Mouse (Mus musculus): Measurements from ENCODE around the gene Sec14l2.

Sec14l2 gene

DNA sequence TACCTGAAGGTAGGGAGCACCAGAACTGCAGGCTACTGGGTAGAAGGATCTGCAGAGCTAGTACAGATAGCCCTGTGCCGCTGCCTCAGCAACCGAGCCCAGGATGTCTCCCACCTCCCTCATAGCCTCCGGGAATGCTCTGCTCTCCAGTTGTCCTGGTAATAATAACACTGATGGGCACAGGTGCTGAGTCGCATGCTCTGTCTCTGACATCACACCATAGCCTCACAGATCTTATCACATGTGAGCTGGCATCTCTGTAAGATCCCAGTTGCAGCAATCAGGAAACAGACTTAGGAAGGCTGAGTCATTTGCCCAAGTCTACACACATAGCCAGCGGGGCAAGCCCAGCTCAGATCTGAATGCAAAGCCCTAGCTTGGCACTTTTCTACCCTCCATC lies 21.4 kb downstream of the Sec14l2 start:
- no peak for DNase-seq (ENCODE audit: low read depth in 1 of 2, low spot score in 2 of 2)

DNA sequence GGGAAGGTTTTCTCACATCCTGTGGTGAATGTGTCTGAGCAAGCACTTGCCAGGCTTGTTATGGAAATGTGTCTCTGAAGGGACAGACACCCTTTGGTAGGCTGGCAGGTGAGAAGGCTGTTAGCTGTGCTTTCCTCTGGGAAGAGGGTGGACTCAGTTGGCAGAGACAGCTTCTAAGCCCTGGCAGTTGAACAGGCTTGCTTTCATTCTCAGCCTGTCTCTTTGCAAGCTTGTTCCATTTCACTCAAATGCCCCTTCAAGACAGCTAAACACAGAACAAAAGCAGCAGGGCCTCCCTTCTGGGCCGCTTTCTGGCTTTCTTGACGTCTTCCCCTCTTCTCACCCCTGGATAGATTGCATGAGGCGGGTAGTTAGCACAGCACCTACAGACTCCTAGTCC lies 23.8 kb downstream of the Sec14l2 start:
- DNase-seq (ENCODE audit: low read depth in 1 of 2, low spot score in 2 of 2): no peak

DNA sequence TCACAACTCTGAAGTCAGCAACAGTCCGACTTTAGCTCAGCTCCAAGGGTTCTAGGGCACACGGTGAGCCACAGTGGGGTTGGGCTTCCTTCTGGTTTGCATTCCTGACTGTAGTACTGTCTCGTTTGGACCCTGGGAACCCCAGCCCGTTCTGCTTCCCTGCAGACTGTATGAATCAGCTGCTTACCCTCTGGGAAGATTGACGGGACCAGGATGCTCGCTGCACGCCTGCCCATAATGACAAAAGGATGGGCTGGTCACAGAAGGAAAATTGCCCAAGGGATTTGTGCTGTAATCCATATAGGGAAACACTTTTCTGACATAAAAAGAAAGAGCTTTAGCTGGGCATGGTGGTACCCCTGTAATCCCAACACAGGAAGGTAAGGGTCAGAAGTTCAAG lies 24.4 kb downstream of the Sec14l2 start:
- DNase-seq (ENCODE audit: low read depth in 1 of 2, low spot score in 2 of 2): no peak

DNA sequence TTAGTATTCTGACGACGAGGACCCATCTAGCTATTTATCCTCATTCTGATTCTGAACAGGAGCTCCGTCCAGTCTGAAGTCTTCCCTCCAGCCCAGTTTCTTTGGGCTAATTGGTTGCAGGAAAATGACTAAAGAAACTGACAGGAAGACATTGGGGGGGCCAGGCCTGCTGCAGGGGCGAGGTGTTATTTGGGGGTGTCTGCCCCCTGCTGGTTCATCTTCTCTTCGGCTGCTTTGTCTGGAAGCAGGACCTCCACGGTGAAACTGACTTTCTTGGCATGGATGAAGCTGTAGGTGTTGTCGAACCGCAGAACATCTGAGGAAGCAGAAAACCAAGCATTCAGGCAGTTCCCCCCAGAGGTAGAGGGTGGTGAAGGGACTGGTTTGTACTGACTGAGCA lies 25.1 kb downstream of the Sec14l2 start:
- DNase-seq (ENCODE audit: low read depth in 1 of 2, low spot score in 2 of 2): no peak

DNA sequence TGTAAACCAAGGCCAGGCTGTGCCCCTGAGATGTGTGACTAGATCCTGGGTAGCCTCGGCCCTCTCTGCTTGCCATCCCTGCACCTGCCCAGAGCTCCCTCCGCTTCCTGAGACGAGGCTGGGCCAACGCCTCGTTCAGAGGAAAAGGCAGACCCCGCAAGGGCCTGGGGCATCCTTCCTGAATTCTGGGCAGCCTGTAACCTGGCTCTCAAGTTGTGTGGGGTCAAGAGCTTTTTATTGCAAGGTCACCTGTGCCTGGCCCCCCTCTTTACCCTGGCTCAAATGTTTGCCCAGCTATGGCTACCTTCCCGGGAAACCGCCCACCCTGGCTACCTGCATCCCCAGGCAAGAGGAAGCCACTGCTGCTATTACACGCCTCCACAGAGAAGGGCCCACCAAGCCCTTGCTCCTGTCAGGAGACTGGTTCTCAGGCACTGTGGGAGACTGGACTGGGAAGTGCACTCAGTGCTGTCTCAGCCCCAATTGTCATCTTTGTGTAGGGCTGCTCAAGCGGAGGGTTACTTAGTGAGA lies 26.1 kb downstream of the Sec14l2 start:
- no peak for DNase-seq (ENCODE audit: low read depth in 1 of 2, low spot score in 2 of 2)

DNA sequence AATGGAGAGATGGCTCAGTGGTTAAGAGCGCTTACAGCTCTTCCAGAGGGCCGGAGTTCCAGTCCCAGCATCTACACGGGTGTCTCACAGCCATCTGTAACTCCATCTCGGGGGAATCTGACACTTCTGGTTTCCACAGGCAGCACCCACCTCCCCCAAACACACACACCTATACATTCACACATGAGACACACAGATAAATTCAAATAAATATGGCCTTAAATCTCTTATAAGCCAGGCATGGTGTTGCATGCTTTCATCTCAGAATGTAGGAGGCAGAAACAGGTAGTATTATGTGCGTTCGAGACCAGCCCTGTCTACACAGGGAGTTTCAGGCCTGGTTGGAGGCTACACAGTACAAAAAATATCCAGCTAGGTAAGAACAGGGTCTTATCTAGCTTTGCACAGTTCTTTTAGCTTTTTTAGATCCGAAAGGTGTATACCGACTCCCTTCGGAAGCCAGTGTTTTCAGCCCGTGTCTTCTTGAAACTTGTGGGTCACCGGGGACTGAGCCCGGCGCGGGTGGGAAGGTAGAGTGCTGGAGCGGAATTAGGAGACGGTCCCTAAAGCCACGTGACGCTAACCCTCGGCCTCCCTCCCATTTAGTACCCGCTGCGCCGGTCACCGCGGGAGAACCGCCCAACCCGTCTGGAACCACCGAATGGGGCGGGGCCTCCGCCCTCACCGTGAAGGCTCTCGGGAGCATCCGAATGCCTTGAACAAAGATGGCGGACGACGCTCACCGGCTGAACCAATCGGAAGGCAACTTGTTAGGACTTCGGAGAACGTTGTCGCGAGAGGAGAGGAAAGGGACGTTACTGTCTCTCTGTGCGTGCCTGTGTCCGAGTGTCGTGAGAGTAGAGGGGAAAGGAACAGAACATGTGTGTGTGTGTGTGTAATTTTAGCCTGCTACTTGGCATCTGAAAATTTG lies 26.9 kb downstream of the Sec14l2 start:
- DNase-seq (ENCODE audit: low read depth in 1 of 2, low spot score in 2 of 2): peak; percentile 87 to 88

DNA sequence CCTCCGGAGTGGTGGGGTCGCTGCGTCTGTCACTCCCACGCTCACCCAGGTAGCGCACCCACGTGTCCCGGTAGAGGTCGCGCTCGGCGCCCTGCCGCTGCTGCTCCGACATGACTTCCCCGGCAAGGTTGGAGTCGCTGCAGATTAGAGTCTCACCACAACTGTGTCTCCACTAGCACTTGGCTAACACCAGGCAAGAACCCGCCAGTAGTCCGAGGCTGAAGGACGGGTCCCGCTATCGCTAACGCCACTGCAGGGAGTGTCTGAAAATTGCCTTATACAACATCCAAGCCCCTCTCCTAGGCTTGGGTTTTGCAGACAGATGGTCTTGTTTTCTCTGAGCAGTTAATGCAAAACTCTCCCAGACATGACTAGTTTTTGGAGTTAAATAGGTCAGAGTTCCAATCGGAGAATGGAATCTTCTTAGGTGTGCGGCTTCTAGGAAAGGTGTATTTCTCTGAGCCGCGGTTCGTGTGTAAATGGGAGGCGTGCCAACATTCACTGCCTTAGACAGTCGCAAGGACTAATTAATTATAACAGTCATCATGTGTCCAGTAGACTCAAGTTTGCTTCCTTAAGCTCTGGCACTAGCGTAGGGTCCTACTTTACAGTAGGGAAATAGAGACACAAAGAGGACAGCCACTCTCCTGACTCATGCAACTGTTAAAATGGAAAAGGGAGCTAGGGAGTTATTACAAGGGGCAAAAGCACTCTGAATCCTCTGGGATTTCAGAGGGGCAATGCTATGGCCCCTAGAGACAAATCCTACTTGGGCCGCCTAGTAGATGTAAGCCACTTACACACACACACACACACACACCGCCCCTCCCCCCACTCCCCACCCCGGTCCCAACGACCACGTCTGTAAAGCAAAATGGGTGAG lies 27.8 kb downstream of the Sec14l2 start, which contains the start of gene Mtfp1:
Mtfp1 (minus strand) TSS at position 275 of the 883 bp plus-strand sequence.
- no peak for DNase-seq (ENCODE audit: low read depth in 1 of 2, low spot score in 2 of 2)

DNA sequence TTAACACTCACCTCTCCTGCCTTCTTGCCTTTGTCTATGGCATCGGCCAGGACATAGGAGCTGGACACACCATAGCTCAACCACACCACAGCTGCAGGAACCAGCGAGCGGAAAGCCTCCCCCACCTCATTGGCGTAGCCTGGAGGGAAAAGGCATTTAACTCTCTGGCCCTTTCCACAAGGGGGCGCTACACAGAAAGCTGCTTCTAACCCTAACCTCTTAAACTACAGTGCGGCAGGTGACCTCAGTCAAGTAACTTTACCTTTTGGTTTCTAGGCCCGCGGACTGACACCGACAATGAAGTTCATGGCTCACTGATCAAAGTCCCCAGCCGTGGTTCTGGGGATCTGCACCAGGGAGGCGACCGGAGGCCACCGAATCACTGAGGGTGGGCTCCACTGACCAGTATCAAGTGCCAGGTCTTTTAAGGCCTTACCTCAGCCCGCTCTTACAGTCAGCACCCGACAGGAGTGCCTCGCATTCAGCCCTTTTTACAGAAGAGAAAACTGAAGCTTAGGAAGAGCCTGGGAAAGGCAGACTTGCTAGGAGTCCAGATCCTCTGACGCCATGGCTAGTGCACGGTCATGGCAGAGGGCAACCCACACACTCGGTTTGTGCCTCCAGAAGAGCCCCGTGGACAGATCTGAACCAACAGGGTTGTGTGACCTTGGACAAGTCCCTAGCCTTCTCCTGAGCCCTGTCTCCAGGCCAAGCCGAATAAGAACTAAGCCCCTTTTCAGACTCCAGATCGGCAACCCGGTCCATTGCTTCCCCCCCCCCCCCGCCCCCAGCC lies 28.6 kb downstream of the Sec14l2 start:
- peak in 1 of 2 experiments; percentile 45 for DNase-seq (ENCODE audit: low read depth in 1 of 2, low spot score in 2 of 2)

DNA sequence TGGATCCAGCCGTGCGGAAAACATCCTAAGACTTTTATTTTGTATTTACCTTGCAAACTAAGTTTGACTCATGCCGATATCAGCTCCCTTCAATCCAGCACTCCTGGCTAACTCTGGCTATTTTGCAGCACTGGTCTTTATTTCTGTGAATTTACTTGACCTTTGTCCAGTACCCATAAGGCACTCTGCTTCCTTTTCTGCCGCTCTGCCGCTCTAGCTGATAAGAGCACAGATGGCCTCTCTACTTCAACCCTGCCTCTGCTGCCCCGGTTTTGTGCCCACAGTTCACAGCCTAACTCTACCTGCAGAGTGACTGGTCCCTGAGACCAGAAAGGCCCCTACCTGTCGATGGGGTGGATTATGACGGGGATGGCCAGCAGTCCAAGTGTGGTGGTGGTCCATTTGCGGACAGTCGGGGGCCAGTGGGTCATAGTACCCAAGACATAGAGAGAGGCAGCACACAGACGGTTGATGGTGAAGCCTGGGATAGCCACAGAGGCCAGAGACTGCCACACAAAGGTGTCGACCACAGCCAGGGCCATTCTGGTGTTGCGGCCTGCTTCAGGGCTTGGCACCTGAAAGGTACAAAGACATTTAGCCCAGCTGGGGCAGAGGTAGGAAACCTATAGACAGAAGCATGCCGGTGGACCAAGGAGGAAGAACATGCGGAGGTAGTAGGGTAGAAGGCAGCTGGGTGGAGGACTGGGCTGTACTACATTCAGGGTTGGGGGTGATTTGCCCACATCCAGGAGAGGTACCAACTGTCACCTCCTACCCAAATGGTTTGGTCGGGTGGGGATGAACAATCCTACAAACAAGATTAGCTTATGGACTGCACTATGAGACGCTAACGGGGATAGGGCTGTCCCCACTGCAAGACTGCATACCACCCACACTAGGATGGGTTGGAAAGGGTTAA lies 29.5 kb downstream of the Sec14l2 start:
- no peak for DNase-seq (ENCODE audit: low read depth in 1 of 2, low spot score in 2 of 2)

DNA sequence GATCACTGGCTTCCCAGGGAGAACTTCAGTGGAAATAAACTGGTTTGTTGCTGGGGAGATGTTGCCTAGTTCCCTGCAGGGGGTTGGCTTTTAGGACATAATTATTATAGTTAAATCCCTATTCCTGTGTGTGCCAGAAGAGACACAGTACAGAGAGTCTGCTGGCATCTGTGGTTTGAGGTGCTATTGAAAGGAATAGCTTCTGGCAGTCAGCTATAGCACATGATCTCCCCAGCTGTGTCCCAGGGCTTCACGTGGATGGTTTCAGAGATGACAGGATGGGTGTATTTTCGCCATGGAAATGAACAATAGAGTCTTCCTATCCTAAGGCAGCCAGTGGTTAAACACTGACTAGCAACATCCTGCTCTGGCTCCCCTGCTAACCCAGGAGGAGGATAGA lies 35.9 kb downstream of the Sec14l2 start:
- DNase-seq (ENCODE audit: low read depth in 1 of 2, low spot score in 2 of 2): no peak

DNA sequence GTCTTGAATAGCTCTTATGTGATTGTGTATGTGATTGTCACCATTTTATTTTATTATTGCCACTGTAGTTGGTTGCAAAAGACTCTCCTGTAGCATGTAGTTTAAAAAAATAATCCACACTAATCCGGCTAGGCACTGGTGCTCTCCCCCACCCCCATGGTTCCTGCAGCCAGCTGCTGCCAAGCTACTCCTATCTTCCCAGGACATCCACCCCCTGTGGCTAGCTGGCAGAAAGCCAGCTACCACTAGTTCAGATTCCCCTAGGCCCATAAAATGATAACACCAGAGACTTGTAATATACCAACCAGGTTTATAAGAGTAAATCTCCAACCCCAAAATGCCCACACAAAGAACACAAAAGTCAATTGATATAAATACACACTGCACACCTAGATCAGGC lies 37.0 kb downstream of the Sec14l2 start:
- DNase-seq (ENCODE audit: low read depth in 1 of 2, low spot score in 2 of 2): no peak

DNA sequence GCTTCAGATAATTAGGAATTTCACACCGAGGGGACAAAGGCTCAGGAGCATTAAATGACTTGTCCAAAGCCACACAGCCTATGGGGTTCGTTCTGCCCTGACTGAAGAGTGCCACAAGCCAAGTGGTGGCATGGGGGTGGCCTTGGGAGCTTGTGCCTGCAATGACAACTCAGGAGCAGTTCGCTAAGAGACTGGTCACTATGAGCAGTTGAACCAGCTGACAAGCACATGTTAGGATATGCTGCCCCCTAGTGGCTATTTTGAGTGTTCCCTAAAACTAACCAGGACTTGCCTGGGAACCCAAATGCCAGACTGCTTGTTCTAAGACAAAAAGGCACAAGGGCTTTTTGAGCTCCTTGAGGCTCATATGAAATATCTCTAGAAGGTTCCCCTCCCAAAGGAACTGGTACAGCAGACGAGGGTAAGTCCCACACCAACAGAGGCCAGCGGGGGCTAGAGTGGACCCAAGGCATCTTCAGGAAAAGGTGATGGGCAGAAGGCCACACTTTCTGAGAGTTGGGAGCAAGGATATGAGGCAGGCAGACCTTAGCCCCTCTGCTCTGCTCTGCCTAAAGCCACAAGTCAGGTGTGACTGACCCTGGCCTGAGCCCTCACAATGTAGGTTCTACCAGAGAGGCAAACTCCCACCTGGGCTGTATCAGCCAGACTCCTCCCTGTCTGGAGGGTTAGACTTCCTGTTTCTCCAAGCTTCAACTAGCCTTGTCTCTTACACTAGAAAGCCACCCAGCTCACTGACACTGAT lies 39.7 kb downstream of the Sec14l2 start:
- DNase-seq (ENCODE audit: low read depth in 1 of 2, low spot score in 2 of 2): no peak

DNA sequence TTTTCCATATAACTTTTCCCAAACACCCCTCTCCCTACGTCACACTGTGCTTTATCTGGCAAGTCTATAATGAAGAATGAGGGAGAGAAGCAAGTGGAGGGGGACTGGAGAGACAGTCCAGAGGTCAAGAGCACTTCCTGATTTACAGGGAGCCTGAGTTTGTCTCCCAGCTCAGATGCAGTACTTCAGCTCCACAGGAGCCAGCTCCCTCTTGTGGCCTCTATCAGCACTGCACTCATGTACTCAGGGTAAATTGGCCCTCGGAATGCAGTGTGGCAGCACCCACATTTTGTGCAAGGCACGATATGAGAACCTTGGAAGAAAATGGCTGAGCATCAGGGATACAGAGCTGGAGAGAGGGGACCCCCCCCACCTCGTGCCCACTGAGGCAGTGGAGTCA lies 43.0 kb downstream of the Sec14l2 start:
- peak in 1 of 2 experiments; percentile 23 for DNase-seq (ENCODE audit: low read depth in 1 of 2, low spot score in 2 of 2)

DNA sequence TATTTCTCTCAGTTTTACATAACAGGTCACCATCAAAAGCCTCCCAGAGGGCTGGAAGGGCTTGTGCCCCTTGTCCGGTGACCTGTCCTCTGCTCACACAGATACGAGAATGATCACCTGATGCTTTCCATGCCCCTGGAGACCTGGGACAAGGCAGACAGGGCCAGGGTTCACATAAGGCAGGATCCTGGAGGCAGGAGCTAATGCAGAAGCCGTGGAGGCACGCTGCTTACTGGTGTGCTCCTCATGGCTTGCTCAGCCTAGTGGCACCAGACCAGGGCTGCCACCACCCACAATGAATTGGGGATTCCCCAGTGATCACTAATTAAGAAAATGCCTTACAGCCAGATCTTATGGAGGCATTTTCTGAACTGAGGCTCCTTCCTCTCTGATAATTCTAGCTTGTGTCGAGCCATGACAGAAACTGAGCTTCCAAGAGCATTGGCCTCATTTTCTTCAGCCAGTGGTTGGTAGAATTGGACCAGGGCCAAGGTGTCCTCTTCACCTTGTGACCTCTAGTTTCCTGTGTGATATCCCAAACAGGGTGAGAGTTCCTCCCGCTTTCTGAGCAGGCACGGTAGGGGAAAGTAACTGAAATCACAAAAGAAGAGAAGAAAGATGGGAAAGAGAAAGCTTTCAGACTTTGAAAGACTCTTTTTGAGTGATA lies 44.8 kb downstream of the Sec14l2 start:
- no peak for DNase-seq (ENCODE audit: low read depth in 1 of 2, low spot score in 2 of 2)

DNA sequence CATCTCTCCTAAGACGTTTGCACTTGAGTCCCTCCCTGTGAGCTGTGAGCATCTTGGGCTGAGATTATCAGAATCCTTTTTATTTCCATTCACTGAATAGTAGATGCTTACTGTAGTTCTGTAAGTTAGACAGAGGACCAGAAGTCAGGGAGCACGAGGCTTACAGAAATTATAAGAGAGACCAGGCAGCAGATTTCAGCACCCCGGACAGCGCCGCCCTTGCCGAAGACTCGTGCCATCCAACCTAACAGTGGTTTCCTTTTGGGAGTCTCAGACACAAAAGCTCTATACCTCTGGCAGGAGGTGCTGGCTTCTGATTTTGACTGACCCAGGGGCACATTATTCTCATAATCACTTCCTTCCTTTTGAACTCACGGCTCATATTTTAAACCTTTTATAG lies 46.6 kb downstream of the Sec14l2 start:
- DNase-seq (ENCODE audit: low read depth in 1 of 2, low spot score in 2 of 2): no peak

DNA sequence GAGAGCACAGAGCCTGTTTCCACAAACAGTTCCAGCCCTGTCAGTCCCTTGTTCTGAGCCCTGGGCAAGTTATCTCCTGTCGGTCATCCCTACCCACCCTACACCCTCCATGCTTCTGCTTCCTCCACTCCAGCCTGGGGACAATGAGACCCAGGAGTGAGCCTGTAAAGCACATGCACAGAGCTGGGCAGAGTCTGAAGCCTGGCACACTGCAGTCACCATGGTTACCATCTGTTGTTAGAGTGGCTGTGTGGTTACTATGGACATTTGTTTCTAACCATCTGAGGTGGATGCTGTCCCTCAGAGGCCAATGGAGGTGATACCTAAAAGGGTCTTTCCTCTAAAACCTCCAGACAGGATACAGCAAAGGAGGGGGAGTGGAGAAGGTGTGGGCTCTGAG lies 53.6 kb downstream of the Sec14l2 start:
- no peak for DNase-seq (ENCODE audit: low read depth in 1 of 2, low spot score in 2 of 2)

DNA sequence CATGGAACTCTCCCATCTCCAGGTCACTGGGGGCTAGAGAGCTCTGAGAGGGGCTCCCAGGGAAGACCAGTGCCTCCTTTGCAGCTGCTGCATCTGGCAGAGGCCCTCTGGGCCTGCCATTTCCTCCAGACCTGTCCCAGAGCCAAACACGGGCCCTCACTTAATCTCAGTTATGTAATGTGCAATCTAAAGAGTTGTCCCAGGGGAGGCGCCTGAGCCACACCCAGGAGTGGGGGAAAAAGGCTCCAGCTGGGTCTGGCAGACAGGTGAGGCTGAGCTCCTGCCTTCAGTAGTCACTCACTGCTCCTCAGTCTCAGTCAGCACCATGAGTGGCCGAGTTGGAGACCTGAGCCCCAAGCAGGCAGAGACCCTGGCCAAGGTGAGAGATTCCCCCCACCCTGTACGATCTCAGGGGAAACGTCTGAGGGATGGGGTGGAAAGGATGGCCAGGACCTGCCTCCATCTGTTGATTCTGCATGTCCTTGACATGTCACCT lies 58.5 kb downstream of the Sec14l2 start, which contains the start of gene Sec14l3:
Sec14l3 (plus strand) TSS at position 215 of the 496 bp plus-strand sequence.
- no peak for DNase-seq (ENCODE audit: low read depth in 1 of 2, low spot score in 2 of 2)

DNA sequence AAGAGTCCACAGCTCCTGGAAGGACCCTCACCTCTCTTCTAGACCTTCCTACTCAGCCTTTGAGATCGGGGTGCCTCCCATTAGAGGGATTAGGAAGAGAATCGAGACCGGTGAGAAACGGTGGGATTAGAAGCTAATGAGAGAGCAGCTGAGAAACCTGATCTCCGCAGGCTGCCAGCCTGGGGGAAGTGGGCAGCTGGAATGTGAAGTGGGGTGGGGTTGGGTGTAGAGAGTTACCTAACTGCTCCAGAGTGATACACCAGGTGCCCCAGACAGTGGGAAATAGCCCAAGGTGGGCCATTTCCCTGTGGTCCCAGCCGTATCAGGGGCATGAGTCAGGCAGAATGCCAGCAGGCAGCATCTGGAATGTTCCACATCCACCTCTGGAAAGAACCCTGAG lies 60.2 kb downstream of the Sec14l2 start:
- no peak for DNase-seq (ENCODE audit: low read depth in 1 of 2, low spot score in 2 of 2)

All from monocyte, adult 2 months (primary cell).